Mouse (Mus musculus): ENCODE measurements around the gene Rptor.

- TF ChIP-seq POLR2A (IDR thresholded peaks at IDR 0.05; ENCODE audit: borderline replicate concordance, extremely low read depth, insufficient read depth, insufficient read length, poor library complexity, severe bottlenecking) (no peak), CTCF (IDR thresholded peaks at IDR 0.05; ENCODE audit: borderline replicate concordance, extremely low read depth, insufficient read depth, insufficient read length) (no peak)
Observed at GRCm38 (mm10) chr11:119720101-119721048, 117.7 kb downstream of the Rptor start.
